Mouse (Mus musculus) midbrain, embryonic 11.5 days (tissue): ENCODE measurements around the gene Odf3. TPM values are rescaled to one million over a fixed set of nuclear protein-coding genes. Genes with fewer than 3 reads are reported as not detected.

ENCODE experiments used
- ATAC-seq: fragments of 200-750 bp; cut with Nextera tagmentation; 2 replicates; pipeline ENCODE4 v1.8.0; 2017; ENCODE audit warnings: moderate TSS enrichment, moderate library complexity; ENCODE audit not compliant: low FRiP score
- DNase-seq: peaks from one replicate; pipeline ENCODE4 v3.0.0; 2015; ENCODE audit warnings: low spot score; ENCODE audit errors: missing footprints
- H3K27ac ChIP-seq: fragments of 300-500 bp; sonication (generic); 2 replicates; pipeline ENCODE4 v1.5.1; 2014; ENCODE audit warnings: low read depth, low read length
- H3K27me3 ChIP-seq: fragments of 300-500 bp; sonication (generic); 2 replicates; pipeline ENCODE4 v1.6.1; 2014; ENCODE audit warnings: mild to moderate bottlenecking, low read length, moderate library complexity, mixed read lengths; ENCODE audit not compliant: control insufficient read depth, insufficient read depth
- H3K36me3 ChIP-seq: fragments of 300-500 bp; sonication (generic); 2 replicates; pipeline ENCODE4 v1.6.1; 2014; ENCODE audit warnings: mild to moderate bottlenecking, low read length, moderate library complexity, mixed read lengths; ENCODE audit not compliant: control insufficient read depth, insufficient read depth
- H3K4me1 ChIP-seq: fragments of 300-500 bp; sonication (generic); 2 replicates; pipeline ENCODE4 v1.6.1; 2014; ENCODE audit warnings: low read length; ENCODE audit not compliant: control insufficient read depth, insufficient read depth
- H3K4me2 ChIP-seq: fragments of 300-500 bp; sonication (generic); 2 replicates; pipeline ENCODE4 v1.6.1; 2014; ENCODE audit warnings: mild to moderate bottlenecking, moderate library complexity
- H3K4me3 ChIP-seq: fragments of 300-500 bp; sonication (generic); 2 replicates; pipeline ENCODE4 v1.5.1; 2014; ENCODE audit warnings: low read depth, low read length
- H3K9ac ChIP-seq: fragments of 300-500 bp; sonication (generic); 2 replicates; pipeline ENCODE4 v1.6.1; 2014; ENCODE audit warnings: low read length
- H3K9me3 ChIP-seq: fragments of 300-500 bp; sonication (generic); 2 replicates; pipeline ENCODE4 v1.6.1; 2016; ENCODE audit warnings: low read length; ENCODE audit not compliant: control insufficient read depth
- WGBS: fragments of 180-500 bp; shearing (Covaris S2); extraction: QIAGEN DNeasy Blood & Tissue Kit; methylation state at CpG from one replicate; pipeline ENCODE4 v1.1.7; 2014; 5-methylcytosine and 5-hydroxymethylcytosine counted together
- polyA plus RNA-seq: library from polyadenylated mRNA; unstranded; fragments of >200 nt; fragmentation: Nextera tagmentation; extraction: Ambion mirVana; gene quantifications from 2 replicates; pipeline ENCODE4 v1.2.1, GENCODE M21; 2014

Odf3 gene
- polyA plus RNA-seq, 1 experiment from 2014 or later: not detected

DNA sequence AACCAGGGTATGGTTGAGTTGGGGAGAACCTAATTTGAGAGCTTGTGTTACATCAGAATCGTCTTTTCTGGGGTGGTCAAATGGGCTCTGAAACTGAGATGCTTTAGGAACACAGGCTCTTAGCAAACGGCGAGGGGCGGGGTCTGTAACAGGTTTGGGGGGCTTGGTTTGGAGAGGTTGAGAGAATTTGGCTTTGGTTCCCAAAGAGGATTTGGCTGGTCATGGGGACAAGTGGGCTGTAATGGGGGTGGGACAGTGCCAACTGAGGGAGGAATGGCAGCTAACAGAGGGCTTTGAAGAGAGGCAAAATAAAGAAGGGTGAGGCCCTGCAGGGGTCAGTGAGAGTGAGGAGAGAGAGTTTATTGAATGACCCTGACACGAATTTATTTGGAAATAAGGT is 8.0 kb upstream of the Odf3 start:
- 69% methylated on average over 5 of the region's 5 CpGs for WGBS
- ATAC-seq: no peak
- no peaks in the 10 kb centered on the region for H3K4me1 ChIP-seq
- H3K36me3 ChIP-seq: no peaks in the 10 kb centered on the region
- H3K4me3 ChIP-seq: no peak overlapping the region
- no peak overlapping the region for H3K27ac ChIP-seq
- no peak overlapping the region for H3K9ac ChIP-seq
- peak; percentile 76 for DNase-seq
- no peak overlapping the region for H3K4me2 ChIP-seq
- 0 out of 2 replicates have a peak, but pooled peaks cover 2% of the 10 kb centered on the region for H3K27me3 ChIP-seq
- no peaks in the 10 kb centered on the region for H3K9me3 ChIP-seq

DNA sequence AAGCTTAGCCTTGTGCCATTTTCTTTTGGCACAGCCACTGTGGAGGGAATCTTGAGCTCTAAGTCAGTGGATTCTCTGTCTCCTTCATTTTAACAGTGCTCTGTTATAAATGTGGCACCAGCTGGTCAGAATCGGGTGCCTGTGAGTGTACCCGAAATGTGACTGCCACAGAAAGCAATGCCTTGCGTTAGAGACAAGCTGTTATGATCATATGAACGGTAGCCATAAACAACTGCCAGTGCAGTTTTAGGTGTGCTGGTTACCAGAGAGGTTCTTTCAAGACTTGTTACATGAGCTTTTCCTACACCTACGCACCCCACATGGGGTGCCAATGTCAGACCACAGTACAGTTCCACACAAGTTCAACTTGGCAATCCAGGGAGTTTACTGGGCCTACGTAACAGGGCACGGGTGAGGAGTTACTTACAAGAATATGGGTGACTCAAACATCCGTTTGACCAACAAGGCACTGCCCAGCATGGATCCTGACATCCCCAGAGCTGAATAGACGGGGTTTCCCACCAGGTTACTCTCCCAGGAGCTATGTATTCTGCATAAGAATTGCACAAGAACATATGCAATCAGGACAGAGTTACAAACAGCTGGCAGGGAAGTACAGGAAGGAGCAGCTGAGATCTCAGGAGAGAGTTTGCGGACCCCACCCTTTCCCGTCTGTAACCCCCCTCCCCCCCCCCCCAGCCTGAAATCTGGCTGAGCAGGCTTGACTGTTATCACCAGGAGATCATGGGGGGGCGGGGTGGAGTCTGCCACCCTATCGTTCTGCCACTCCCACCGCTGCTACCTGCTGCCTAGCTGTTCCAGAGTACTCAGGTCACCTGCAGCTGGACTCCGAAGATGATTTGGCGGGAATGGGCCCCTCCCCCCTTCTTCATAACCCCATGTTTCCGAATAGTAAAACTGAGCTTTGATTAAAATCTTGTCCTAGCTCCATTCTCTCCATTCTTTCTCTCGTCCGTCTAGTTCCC is 6.6 kb upstream of the Odf3 start:
- H3K4me3 ChIP-seq: no peak overlapping the region
- no peak overlapping the region for H3K4me2 ChIP-seq
- H3K9me3 ChIP-seq: no peaks in the 10 kb centered on the region
- H3K27ac ChIP-seq: no peak overlapping the region
- WGBS: 39% methylated on average over 19 of the region's 19 CpGs
- H3K4me1 ChIP-seq: no peaks in the 10 kb centered on the region; the same call in 1 of the 2 replicates
- H3K27me3 ChIP-seq: 0 out of 2 replicates have a peak, but pooled peaks cover 2% of the 10 kb centered on the region
- no peak overlapping the region for H3K9ac ChIP-seq
- H3K36me3 ChIP-seq: no peaks in the 10 kb centered on the region
- peak; percentile 62 for DNase-seq
- no peak for ATAC-seq

DNA sequence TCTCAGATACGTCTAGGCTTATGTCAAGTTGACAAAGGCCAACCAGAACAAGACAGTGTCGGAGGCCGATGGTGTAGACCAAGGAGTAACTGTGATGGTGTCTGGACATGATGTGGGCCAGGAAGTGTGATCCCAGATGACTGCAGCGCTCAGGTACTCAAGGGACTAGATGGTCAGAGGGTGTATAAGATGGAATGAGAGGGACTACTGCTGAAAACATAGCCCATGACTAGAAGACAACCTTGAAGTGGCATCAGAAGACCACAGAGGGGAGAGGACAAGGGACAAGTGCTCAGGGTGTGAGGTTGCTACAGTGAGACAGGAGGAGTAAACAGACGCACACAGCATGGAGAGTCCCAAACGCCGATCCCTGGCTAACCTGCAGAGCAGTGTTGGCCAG is 3.8 kb upstream of the Odf3 start:
- Histone ChIP-seq H3K27ac (no peak overlapping the region), H3K9me3 (no peaks in the 10 kb centered on the region), H3K27me3 (0 out of 2 replicates have a peak, but pooled peaks cover 2% of the 10 kb centered on the region), H3K9ac (no peak overlapping the region), H3K36me3 (no peaks in the 10 kb centered on the region), H3K4me2 (no peak overlapping the region), H3K4me1 (no peaks in the 10 kb centered on the region; the same call in 1 of the 2 replicates), H3K4me3 (no peak overlapping the region)
- WGBS: 86% methylated on average over 7 of the region's 7 CpGs
- no peak for ATAC-seq
- peak; percentile 74 for DNase-seq

DNA sequence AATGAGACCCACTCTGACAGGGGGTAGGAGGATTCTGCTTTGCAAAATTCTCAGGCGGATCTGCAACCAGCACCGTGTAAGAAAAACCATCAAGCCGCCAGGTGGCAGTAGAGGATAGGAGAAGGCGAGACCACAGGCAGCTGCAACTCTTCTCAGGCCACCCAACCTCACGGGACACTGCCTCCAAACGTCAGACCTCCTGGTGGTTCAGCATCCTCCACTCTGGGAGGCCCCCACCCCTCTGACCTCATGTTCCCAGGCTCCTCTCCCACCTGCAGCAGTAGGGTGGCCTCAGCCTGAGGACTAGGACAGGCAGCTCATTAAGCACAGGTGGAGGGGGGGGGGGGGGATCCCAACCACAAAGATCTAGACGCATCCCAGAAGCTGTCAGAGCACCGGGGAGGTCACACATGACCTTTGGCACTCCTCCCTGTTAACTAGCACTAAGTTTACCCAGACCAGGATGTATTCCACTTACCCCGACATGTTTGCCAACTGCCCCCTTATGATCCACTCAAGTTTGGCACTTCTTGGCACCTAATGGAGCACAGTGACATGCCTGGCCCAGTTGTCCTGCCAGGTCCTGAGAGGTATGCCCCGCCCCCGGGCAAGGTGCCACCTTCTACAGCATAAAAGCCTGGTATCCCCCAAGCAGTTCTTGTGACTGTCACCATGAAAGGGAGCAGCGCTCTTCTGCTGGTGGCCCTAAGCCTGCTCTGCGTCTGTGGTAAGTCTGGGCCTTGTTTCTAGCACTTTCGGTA is 2.5 kb upstream of the Odf3 start, which contains the start of gene Scgb1c1:
TSS of gene Scgb1c1 (plus strand) at position 643 of the 761 bp plus-strand sequence.
- 0 out of 2 replicates have a peak, but pooled peaks cover 2% of the 10 kb centered on the region for H3K27me3 ChIP-seq
- no peak within 1 kb of the TSS for H3K27ac ChIP-seq
- no peak within 1 kb of the TSS for H3K4me2 ChIP-seq
- peak; percentile 98 for DNase-seq
- H3K4me1 ChIP-seq: no peaks in the 10 kb centered on the region; the same call in 1 of the 2 replicates
- H3K9ac ChIP-seq: no peak within 1 kb of the TSS
- peak; percentile 82 for ATAC-seq
- H3K9me3 ChIP-seq: no peaks in the 10 kb centered on the region
- H3K36me3 ChIP-seq: no peaks in the 10 kb centered on the region
- H3K4me3 ChIP-seq: no peak within 1 kb of the TSS
- WGBS: 29% methylated on average over 14 of the region's 14 CpGs

GRCm38 (mm10) chr7:140845683-140846082 is 1.9 kb upstream of the Odf3 start:
- H3K9me3 ChIP-seq: no peaks in the 10 kb centered on the region
- DNase-seq (peak; percentile 65), ATAC-seq (no peak)
- 0 out of 2 replicates have a peak, but pooled peaks cover 2% of the 10 kb centered on the region for H3K27me3 ChIP-seq
- H3K4me3 ChIP-seq: no peak overlapping the region
- H3K27ac ChIP-seq: no peak overlapping the region
- no peak overlapping the region for H3K4me2 ChIP-seq
- no peak overlapping the region for H3K9ac ChIP-seq
- no peaks in the 10 kb centered on the region for H3K36me3 ChIP-seq
- H3K4me1 ChIP-seq: no peaks in the 10 kb centered on the region; the same call in 1 of the 2 replicates
- WGBS: 68% methylated on average over 4 of the region's 4 CpGs

DNA sequence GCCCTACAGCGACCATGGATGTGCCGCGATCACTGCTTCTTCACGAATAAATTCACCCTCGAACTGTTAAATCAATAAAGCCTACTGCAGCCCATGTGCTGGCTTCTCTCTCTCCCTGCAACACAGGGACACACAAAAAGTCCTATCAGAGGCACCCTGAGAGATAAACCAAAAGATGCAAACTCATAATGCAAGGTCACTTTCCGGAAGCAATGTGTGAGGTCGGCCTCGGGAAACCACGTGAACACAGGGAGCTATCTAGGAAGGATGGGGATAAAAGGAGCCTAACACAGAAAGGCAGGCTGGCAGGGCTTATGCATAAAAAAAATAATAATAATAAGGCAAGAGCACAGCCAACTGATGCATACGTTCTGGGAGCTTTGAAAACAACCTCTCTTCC is 929 bp upstream of the Odf3 start:
- DNase-seq (peak; percentile 17), ATAC-seq (no peak)
- WGBS: 83% methylated on average over 10 of the region's 10 CpGs
- H3K9me3 ChIP-seq: no peaks in the 10 kb centered on the region
- no peak overlapping the region for H3K27ac ChIP-seq
- no peak overlapping the region for H3K4me3 ChIP-seq
- H3K27me3 ChIP-seq: 0 out of 2 replicates have a peak, but pooled peaks cover under 1% of the 10 kb centered on the region
- H3K4me2 ChIP-seq: no peak overlapping the region
- H3K9ac ChIP-seq: no peak overlapping the region
- no peaks in the 10 kb centered on the region; the same call in 1 of the 2 replicates for H3K4me1 ChIP-seq
- H3K36me3 ChIP-seq: 0 out of 2 replicates have a peak, but pooled peaks cover 2% of the 10 kb centered on the region

DNA sequence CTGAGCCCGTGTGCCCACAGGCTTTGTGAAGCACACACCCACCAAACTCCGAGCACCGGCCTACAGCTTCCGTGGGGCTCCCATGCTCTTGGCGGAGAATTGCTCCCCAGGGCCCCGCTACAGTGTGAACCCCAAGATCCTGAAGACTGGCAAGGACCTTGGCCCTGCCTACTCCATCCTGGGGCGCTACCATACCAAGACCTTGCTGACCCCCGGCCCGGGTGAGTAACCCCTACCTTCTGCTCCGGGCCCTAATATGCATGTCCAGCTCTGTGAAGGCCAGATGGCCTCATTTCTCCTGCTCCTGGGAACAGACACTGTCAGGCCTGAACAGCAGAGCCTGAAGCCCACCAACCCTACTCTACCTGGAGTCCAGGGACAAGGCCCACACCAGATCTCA is 986 bp downstream of the Odf3 start:
- ATAC-seq (no peak), DNase-seq (peak; percentile 65)
- Histone ChIP-seq H3K9me3 (no peaks in the 10 kb centered on the region), H3K27me3 (no peaks in the 10 kb centered on the region), H3K4me3 (no peak overlapping the region), H3K9ac (no peak overlapping the region), H3K4me2 (no peak overlapping the region), H3K36me3 (peaks cover 4% of the 10 kb centered on the region; the same call in 1 of the 2 replicates), H3K4me1 (no peaks in the 10 kb centered on the region; the same call in 1 of the 2 replicates), H3K27ac (no peak overlapping the region)
- WGBS: 93% methylated on average over 10 of the region's 10 CpGs

- Histone ChIP-seq H3K4me1 (peaks cover 7% of the 10 kb centered on the region), H3K36me3 (peaks cover 4% of the 10 kb centered on the region), H3K9ac (no peak overlapping the region), H3K4me2 (no peak overlapping the region), H3K27me3 (no peaks in the 10 kb centered on the region), H3K27ac (no peak overlapping the region), H3K9me3 (no peaks in the 10 kb centered on the region), H3K4me3 (no peak overlapping the region)
- DNase-seq (peak; percentile 23), ATAC-seq (no peak)
- WGBS: 95% methylated on average over 4 of the region's 4 CpGs
These were observed 4.3 kb downstream of the Odf3 start for GRCm38 (mm10) chr7:140851916-140852315.
